Mouse (Mus musculus) lung, postnatal 25 days (tissue): ENCODE measurements at regions not wholly inside any gene's neighbourhood (a gene's known extent, or its start where the extent isn't known, plus 50 kb on each side); places are given as distances from the start of the nearest gene placed in this dataset.

Source experiments
- DNase-seq: peaks from one replicate; pipeline ENCODE4 v3.0.0; 2022; ENCODE audit warnings: low spot score

DNA sequence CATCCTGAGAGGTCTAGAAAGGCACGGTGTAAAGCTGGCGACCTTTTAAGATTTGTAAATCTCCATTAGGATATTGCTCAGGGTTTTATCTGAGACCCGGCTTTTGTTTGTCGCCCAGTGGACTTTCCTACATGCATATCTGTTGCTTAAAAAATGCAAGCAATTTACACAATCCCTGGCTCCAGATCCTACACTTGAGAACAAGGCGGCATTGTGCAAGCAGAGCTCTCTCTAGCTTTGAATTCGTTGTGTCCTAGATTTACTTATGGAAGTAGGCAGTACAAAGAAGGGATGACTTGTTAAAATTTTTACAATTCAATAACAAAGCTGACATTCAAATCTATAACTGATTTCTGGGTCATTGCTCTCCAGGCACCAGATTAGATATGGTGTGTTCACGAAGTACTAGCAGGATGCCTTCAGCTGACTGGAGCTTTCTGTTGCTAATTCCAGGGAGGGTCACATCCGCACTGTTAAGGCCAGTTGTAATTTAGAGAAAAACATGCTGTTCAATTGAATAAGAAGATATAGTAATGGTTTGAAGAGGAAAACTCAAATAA, 62.2 kb upstream of the Teddm2 start:
- DNase-seq: no peak

DNA sequence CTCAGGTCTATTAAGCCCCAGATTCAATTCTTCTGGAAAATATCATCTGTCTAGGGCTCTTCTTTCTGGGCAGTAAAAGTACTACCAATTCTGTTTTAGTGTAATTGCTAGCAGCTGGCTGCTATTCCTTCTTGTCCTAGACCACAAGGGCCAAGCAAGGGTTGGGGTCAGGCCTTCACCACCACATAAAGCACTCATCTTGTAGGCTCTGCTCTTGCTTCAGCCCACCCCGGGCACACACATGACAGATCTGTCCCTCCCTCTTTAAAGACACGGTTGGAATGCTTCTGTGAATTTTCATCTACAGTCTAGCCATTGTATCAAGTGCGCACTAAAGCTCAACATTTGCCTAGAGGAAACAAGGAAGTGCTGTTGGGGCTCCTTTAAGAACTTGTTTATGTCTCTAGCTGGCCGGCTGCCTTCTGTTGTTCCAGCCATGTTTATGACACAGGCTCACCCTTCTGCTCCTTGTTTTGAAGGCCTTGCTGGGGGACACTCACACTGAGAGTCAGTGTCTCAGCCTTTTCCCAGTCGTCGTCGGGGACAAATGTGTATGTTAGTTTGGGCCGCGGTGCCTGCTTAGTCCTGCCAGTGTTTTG, 63.8 kb upstream of the Teddm2 start:
- DNase-seq: peak; percentile 26

DNA sequence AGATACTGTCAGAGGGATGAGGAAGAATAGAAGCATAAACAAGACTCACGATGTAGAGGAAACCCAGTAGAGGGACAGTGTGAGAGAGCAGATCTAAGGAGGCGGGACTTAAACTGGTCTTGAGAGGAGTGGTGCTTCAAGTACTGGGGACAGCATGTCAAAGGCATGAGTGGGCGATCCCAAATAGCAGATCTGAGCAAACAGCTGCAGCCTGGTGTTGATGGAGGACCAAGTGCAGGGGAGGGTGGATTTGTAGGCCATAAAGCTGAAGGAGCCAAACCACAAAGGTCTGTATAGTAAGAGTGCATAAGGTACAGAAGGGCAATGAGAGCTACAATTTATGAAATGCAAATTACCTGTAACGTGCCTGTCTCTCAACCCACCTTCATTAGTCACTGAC, 69.4 kb upstream of the Teddm2 start:
- DNase-seq: no peak

DNA sequence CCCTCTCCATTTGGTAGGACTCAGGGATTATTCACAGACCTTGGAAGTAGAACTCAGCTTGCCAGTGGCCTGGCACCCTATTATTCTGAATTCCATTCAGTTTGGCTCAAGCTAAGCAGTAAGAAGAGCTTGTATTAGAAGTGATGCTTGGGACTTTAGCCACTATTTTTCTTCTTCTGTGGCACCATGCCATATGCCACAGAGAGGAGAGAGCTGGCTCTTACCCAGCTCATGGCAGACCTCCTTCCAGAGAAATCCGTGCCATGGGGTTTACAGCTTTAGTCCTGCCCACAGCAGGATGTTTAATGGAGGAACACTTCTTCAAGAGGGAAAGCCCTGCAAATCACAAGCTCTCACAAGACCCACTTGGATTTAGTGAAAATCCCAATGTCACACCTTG, 74.3 kb upstream of the Teddm2 start:
- DNase-seq: no peak

DNA sequence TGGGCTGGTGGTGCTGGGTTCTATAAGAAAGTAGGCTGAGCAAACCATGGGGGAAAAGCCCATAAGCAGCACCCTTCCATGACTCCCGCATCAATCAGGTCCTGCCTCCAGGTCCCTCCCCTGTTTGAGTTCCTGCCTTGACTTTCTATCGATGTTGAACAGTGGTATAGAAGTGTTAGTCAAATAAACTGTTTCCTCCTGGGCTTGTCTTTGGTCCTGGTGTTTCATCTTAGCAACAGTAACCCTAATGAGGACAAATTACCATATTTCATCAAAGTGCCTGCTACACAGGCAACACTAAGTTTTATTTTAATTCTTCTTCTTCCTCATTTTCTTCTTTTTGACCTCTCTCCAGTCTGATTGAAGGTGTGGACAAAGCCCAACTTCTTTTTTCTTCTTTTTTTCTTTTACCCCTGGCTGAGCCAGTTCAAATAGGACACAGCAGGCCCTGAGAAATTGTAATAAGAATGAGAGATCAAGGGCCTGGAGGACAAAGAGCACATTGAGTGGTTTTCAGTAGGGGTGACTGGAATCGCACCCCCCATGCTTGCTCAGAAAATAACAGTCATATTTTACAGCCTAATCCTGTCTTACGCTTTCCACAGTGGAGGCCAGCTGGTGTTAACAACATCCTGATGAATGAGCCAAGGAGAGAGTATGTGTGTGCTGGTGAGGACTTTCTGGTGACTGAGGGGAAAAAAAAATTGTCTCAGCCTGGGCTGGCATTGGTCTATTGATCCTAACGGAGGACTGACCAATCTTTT, 78.1 kb upstream of the Teddm2 start:
- DNase-seq: no peak

DNA sequence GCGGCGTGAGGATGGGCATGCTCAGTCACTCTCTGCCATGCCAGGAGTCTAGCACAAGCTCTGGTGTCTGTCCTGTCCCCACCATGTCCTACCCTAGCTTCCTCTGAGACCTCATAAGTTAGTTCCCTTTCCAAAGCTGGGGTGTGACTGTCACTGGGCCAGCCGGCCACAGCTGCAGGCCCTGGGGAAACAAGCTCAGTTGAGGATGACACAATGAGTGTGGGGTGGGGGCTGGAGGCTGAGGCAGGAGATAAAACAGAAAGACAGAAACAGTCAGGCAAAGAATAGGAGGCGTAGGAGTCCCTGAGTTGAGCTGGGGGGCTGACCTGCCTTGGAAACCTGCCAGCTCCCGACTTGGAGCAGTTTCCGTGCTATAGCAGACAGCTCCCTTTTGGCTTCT, 80.9 kb upstream of the Teddm2 start:
- peak; percentile 29 for DNase-seq

DNA sequence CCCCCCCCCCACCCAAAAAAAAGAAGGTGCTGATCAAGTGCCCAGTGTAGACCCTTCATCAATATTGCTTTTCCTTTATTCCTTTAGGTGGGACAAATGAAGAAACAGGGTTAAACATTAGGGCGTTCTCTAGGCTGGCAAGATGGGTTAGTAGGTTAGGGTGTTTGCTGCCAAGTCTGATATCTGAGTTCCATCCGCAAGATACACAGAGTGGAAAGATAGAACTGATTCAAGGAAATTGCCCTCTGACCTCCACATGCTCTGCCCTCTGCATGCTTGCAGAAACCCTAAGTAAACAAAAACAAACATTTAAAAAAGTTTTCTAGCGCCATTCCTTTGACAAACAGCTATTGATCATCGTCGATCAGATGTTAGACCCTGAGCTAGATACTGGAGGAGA, 85.6 kb upstream of the Teddm2 start:
- DNase-seq: no peak

DNA sequence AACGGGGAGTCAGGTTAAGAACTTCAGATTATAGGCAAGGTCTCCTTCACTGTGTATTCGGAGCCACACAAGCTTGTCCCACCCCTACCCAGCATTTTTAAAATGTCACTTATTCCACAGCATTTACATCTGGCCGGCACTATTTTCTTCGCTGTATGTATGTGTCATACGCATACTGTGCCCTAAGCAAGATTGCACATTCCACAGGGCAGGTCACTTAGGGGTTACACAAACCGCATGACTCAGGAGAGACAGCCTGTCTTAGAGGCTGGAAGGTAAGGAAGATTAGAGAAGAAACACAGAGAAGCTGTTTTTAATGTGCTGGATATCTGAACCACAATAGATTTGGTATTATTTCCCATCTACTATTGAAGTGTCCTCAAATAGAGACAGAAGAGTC, 86.6 kb upstream of the Teddm2 start:
- DNase-seq: no peak

DNA sequence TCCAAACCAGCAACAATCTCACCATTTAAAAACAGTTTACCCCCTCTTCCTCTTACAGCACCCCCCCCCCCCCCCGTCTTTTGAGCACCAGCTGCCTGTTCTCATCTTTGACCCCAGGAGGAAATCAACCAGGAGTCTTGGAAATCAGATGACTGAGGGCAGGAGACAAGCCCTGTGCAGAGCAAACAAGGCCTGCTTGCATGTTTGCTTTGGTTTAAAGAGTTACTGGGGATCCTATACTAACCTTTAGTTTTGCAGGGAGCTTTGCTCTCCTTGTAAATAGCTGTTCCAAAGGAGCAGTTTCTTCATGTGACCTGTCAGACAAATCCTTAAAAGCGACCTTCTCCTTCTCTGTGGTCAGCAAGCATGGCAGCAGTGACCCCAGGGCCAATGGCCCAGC, 88.3 kb upstream of the Teddm2 start:
- no peak for DNase-seq

DNA sequence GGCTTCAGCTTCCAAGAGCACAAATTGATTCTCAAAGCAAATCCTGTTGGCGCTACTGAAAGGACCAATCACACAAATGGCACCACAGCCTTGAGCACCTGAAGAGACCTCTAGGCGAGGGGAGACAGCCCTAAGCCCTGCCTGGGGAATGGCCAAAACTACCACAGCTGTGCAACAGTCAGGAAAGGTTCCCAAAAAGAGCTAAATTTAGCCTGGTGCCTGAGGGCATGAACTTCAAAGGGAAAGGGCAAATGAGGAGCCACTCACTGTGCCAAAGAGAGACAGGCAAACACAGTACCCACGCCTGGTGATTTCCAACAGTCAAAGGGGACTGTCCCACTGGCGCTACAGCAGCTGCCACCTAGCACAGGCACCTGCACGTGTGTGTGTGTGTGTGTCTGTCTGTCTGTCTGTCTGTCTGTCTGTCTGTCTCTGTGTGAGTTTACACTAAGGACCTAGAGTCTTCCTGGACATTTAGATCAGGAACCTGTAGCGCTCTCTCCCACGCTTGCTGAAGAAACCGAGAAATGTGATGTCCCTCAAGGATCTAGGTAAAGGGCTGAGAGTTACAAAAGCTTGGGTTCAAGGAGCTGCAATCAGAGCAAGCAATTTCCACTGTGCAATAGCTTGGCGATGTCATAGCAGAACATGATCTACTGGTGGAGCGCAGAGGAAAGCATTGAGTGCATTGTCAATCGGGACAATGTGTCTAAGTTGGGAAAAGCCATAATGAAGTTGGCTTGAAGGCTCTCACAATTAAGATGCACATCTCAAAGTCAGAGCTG, 90.8 kb upstream of the Teddm2 start:
- DNase-seq: peak; percentile 14

DNA sequence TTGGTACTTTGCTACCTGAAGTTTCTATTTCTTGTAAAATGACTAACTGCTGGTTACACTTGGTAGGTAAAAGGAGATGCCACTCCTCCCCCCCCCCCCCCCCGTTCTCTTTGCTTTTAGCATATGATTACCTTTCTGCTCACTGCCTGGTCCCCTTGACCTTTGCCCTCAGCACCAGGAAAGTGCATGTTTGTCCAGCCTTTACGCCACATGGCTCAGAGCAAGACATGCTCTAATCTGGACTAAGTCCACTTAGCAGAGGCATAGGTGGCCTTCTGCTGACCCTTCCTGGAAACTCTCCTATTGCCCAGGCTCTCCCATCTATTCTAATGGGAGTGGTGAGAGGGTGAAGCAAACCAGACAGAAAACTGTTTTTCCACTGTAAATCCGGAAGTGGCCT, 92.4 kb upstream of the Teddm2 start:
- DNase-seq: no peak

DNA sequence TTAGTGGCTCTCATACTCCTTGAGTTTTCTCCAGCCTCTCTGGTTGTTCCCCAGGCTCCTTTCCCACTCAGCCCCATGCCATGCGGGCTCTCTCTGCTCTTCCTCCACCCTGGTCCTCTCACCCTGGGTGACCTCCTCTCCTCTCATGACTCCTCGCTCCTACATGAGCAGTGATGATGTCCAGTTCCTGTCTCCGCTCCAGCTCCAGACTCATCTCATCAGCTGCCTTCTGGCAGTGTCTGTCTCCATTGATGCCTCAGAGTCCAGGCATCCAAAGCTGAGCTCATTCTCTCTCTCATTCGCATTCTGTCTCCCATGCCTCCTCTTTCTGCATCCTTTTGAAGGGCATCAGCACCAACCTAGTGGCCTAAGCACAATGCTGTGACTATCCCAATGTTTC, 94.8 kb upstream of the Teddm2 start:
- DNase-seq: no peak

DNA sequence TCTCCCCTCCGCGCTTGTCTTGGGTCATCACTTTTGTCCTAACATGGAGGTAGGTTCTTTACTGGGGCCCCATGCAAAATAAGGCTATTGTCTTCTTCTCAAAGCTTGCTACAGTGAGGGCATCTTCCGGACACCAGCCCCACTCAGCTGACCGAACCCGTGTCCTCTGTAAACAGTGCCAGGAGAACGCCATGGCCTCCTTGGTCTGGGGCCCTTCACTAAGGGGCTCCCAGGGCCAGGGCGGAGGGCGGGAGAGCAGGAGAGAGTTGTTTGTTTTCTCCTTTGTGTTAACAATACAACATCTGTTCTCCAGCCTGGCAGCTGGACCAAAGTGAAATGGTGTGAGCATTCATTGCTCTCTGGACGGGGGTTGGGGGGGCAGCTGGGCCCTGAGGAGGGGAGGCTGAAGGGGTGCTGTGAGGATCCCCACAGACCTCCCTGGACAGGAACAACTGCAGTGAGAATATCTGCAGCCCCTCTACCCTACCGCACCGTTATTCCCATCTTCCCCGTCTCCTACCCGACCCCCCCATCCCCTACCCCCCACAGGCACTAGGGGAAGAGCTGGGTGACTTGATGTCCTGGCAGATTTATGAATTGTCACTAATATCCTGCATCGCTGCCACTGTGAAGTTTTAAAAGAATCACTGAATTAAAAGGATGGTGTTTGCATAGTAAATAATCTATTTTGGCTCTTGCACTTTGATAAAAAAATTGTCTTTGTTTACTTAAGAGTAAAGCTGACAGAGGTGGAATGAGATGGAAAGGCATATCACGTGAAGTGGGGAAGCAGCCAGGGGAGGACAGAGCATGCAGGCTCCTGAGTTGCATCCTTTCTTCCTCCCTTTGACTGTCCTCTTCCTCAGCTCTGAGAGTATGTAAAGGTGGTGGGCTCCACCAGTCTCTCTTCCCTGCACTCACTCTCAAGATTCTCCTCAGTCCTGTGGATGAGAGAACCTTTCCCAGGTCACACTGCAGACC, 97.5 kb upstream of the Teddm2 start:
- no peak for DNase-seq

DNA sequence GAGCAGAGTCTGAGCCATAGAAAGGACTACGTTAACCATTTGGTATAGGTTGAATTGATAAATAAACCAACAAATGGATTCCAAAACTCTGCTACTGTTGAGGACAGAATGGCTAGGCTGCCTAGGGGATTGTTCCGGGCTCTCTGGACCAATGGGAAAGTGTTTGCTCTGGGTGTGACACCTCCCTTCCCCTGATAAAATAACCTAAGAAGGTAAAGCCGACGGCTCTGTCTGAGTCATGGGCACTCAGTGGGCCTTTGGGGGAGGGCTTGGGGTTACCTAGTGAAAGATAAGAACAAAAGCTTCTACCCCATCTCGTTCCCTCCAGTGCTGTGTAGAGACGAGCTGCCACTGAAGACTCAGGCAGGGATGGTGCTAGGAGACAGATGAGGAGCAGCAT, 99.7 kb upstream of the Teddm2 start:
- DNase-seq: no peak

DNA sequence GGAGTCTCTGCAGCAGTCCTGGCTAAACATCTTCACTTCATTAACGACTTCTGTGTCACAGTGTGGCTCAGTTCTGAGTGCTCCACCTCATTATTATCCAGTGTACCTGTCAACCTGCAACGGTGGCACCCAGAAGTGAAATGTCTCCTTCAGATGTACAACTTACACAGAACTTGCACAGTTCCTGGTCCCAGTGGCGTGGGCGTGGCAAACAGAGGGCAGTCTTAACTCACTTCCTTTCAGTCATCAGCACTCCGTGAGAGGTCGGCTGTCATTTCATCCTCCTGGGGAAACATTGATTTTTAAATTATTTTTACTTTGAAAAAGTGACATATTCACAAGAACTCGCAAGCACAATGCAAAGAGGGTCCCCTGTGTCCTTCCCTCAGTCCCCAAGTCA, 103.6 kb upstream of the Teddm2 start:
- DNase-seq: no peak

DNA sequence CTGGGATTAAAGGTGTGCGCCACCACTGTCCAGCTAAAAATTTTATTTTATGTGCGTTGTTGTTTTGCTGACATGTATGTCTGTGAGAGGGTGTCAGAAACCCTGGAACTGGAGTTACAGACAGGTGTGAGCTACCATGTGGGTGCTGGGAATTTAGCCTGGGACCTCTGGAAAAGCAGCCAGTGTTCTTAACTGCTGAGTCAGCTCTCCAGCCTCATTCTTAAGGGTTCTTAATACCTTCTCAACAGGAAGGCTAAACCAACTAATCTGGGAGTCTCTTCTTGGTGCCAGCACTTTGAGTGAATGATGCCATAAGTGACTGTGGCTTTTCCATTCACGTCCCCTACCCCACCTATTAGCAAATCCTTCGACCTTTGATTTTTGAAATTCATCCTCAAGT, 104.6 kb upstream of the Teddm2 start:
- no peak for DNase-seq

DNA sequence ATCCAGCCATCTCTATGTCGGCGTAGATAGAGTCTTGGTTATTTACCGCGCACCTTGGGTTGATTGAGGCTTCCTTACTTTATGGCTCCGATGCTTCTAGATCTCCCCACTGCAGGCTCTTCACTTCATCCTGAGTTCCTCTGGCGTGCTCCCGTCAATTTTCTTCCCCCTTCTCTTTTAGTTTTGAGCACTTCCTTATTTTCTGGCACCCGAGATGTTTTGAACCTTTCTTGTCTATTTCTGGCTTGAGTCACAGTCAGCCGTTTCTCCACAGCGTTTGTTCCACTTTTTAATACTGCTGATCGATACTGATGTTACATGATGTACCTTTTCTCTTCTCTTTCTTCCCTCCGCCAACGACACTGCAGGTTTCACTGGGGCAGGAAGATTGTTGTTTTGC, 106.0 kb upstream of the Teddm2 start:
- no peak for DNase-seq

DNA sequence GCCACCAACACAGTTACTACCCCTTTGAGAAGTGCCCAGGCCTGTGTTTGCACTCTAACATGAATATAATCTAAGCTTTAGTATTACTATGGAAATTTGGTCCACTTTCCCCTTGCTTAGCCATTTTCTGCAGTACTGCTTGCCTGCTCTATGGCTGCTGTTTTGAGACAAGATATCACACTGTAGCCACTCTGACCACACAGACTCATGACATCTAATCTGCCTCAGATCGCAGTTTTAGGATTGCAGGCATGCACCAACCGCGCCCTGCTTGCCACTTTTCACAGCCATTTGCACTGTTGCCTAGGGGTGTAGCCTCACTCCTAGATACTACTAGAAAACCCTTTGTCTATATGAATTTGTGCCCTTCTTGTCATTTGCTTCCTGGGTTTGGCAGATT, 107.4 kb upstream of the Teddm2 start:
- no peak for DNase-seq

DNA sequence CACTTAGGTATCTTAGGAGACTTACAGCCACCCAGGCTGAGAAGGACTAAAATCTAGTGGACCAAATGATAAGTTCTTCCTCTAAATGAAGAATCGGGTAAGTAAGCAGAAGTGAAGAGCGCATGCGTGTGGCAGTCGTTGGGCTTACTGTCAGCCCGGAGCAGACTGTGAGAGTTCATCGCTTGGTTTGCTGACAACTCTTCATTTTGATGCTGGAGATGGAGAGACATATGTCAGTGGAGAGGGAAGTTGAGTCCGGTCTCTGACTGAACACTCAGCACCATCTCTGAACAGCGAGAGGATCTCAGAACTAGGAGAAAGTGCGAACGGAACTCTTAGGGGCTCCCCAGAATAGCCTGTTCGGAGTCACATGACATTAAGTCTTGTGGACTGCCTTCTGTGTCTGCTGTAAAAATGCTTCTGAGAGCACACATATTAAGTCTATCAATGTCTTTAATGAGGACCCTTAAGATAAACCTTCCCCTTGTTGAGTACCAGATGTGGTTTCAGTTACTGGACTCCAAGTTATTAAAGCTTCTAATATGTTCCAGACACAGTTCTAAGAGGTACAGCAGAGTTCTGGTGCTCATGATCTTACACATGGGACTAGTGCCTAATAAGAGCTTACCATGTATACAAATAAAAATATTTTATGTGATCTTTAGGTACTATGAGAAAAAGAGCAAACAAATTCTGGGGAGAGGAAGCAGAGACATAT, 108.7 kb upstream of the Teddm2 start:
- no peak for DNase-seq

DNA sequence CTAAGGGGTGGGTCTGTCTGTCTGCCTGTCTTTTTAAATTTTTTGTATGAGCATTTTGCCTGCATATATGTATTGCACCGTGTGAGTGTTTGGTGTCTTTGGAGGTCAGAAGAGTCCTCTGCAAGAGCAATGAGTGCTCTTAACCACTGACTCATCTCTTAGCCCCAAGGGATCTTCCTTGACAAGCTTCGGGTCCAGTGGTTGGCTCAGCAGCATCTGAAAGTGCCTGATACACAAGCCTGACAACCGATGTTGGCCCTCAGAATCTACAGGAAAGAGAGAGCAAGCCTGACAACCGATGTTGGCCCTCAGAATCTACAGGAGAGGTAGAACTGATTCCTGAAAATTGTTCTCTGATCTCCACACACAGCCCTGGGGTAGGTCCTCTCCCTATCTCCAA, 110.7 kb upstream of the Teddm2 start:
- DNase-seq: no peak

DNA sequence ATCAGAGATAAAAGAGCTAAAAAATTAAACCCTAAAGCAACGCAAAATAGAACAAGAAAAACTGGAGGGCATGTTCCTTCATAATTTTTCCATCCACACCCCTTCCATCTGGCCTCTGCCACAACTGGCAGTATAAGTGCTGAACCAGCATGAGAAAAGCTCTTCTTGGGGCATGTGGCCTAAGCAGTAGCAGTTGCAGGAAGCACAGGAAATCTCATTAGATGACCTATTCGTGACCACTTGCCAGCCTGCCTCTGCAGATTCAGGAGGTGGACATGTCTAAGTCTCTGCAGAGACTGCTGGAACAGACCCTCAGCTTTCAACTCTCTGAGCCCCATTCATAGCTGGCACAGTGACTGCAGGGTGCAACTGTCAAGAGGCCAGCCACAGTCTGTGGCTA, 116.5 kb upstream of the Teddm2 start:
- DNase-seq: no peak
